In the genomic region with DNA sequence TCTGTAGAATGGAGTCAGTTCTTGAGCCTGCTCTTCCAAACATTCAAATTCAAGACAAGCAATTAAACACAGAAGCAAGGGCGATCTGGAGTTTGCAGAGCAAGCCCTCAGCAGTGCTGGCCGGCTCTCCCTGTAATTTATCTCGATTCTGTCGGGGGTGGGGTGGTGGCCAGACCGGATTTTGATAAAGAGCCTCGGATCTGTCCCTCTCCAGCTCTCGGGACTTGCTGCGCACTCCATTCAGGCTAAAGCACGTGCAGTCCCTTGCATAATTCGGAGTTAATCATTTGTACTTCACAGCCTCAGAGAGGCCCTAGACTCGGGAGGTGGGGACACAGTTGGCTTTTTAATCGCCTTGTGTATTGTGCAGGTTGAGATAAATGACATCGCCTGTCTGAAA, we compare ENCODE assay signal across 9 mouse cellular contexts.
DNase-seq lines count a peak whose midpoint lies in the region; ATAC-seq lines count a peak whose summit lies in the region.
"Had no signal": no experiment of that assay in that cellular context is flagged by ENCODE, and none has a peak within 500 bp of the region (broad histone marks: within the 10 kb centered on the region; RNA-seq: fewer than 3 reads in every experiment).

No protein-coding gene starts in this region.

- peak overlapping the region; percentile 39 for H3K4me3 ChIP-seq in forebrain, embryonic 10.5 days
- peak overlapping the region; percentile 14 for H3K4me3 ChIP-seq in kidney, embryonic 15.5 days (replicated peaks)

- no peak overlapping the region for H3K9ac ChIP-seq in kidney, embryonic 15.5 days
- H3K9ac ChIP-seq: liver, embryonic 14.5 days had no signal

- no peaks in the 10 kb centered on the region for H3K36me3 ChIP-seq in forebrain, embryonic 10.5 days (replicated peaks)
- no peaks in the 10 kb centered on the region for H3K36me3 ChIP-seq in kidney, embryonic 15.5 days

- 1% methylated on average over 13 of the region's 13 CpGs for WGBS in forebrain, embryonic 10.5 days
- WGBS in kidney, embryonic 15.5 days = 2% methylated on average over 13 of the region's 13 CpGs

- DNase-seq in brain, adult 2 months (ENCODE audit: low read depth, low spot score) = peak; percentile 5
- peak; percentile 51 for DNase-seq in forebrain, embryonic 10.5 days (ENCODE audit: extremely low spot score, low spot score)
- peak; percentile 54 for DNase-seq in mesoderm, embryonic 11.5 days (ENCODE audit: low read depth, low spot score)
- DNase-seq in left cerebral cortex, postnatal 14 days (ENCODE audit: low spot score in 2 of 2) = no peak
- DNase-seq in thymus, postnatal 25 days = no peak
- no peak for DNase-seq in left cerebral cortex, adult 9 months (ENCODE audit: low spot score in 2 of 2)

- peaks cover 21% of the 10 kb centered on the region for H3K4me1 ChIP-seq in forebrain, embryonic 10.5 days
- H3K4me1 ChIP-seq in kidney, embryonic 15.5 days = peaks cover 13% of the 10 kb centered on the region

- intact Hi-C loops in left cerebral cortex, postnatal 14 days (cut with DNase I) = no loop called here

- H3K27me3 ChIP-seq in forebrain, embryonic 10.5 days (ENCODE audit: poor library complexity, severe bottlenecking) = peaks cover 34% of the 10 kb centered on the region; the same call in 1 of the 2 replicates
- no peaks in the 10 kb centered on the region for H3K27me3 ChIP-seq in kidney, embryonic 15.5 days

- peak overlapping the region; percentile 76 for H3K27ac ChIP-seq in forebrain, embryonic 10.5 days
- H3K27ac ChIP-seq in kidney, embryonic 15.5 days = peak overlapping the region; percentile 60
- H3K27ac ChIP-seq: liver, embryonic 14.5 days had no signal

- H3K4me2 ChIP-seq in kidney, embryonic 15.5 days = peak overlapping the region; percentile 53

- ATAC-seq in kidney, embryonic 15.5 days (replicated peaks; ENCODE audit: low FRiP score) = peak; percentile 80
- ATAC-seq in inflammation-experienced regulatory T-cells, adult 6 months = no peak

- no peaks in the 10 kb centered on the region for H3K9me3 ChIP-seq in forebrain, embryonic 10.5 days
- H3K9me3 ChIP-seq in kidney, embryonic 15.5 days (replicated peaks) = no peaks in the 10 kb centered on the region

Comparison
In these comparisons a context has a peak if more than half of its experiments do, and no peak if none do; other contexts are left out.
1. DNase-seq: peak in brain, adult 2 months (single experiment), forebrain, embryonic 10.5 days (single experiment) and mesoderm, embryonic 11.5 days (single experiment); none in left cerebral cortex, postnatal 14 days (0 of 2), thymus, postnatal 25 days (single experiment) and left cerebral cortex, adult 9 months (0 of 2).